Mouse (Mus musculus) thymus, adult 2 months (tissue): ENCODE results near the gene Cyp1b1. TPM values are rescaled to one million over a fixed set of nuclear protein-coding genes. Genes with fewer than 3 reads are reported as not detected.

Experiments
- DNase-seq: peaks from one replicate; pipeline ENCODE4 v3.0.0; 2021
- H3K27ac ChIP-seq: fragments of 200-500 bp; 2 replicates; pipeline ENCODE4 v1.5.1; 2012; ENCODE audit warnings: low read length, control low read depth; ENCODE audit not compliant: control insufficient read depth, insufficient read depth
- H3K27me3 ChIP-seq: fragments of 200-500 bp; 2 replicates; pipeline ENCODE4 v1.6.1; 2012; ENCODE audit warnings: mild to moderate bottlenecking, low read length, moderate library complexity, mixed read lengths; ENCODE audit not compliant: control insufficient read depth, insufficient read depth
- H3K36me3 ChIP-seq: fragments of 200-500 bp; 2 replicates; pipeline ENCODE4 v1.6.1; 2012; ENCODE audit warnings: mild to moderate bottlenecking, low read length, moderate library complexity; ENCODE audit not compliant: control insufficient read depth, insufficient read depth
- H3K4me1 ChIP-seq: fragments of 200-500 bp; replicated peaks from 2 replicates; pipeline ENCODE4 v1.6.1; 2012; ENCODE audit warnings: low read length; ENCODE audit not compliant: control insufficient read depth, insufficient read depth
- H3K4me3 ChIP-seq: fragments of 200-500 bp; 2 replicates; pipeline ENCODE4 v1.5.1; 2012; ENCODE audit warnings: mild to moderate bottlenecking, low read length, control low read depth, moderate library complexity; ENCODE audit not compliant: control insufficient read depth, insufficient read depth
- CTCF ChIP-seq: fragments of 200-500 bp; IDR thresholded peaks from 2 replicates; pipeline ENCODE4 v1.5.1; 2012; ENCODE audit warnings: mild to moderate bottlenecking, control low read depth, low read length, moderate library complexity, borderline replicate concordance; ENCODE audit not compliant: control insufficient read depth, poor library complexity, insufficient read depth; ENCODE audit errors: extremely low read depth
- POLR2A ChIP-seq: fragments of 200-500 bp; IDR thresholded peaks from 2 replicates; pipeline ENCODE4 v1.6.1; 2012; ENCODE audit warnings: mild to moderate bottlenecking, low read length, control low read depth, moderate library complexity; ENCODE audit not compliant: control insufficient read depth, poor library complexity, insufficient read depth; ENCODE audit errors: extremely low read depth
- WGBS: fragments of 180-500 bp; shearing (Covaris S2); methylation state at CpG from one replicate; pipeline ENCODE4 v1.1.7; 2018; 5-methylcytosine and 5-hydroxymethylcytosine counted together
- polyA plus RNA-seq: library from polyadenylated mRNA; depleted of rRNA; stranded (reverse); fragments of >200 nt; gene quantifications from 2 replicates; pipeline ENCODE4 v1.2.3, GENCODE M21; 2012; rRNA removed

Gene Cyp1b1
- polyA plus RNA-seq, 1 experiment = 14.1 TPM

DNA sequence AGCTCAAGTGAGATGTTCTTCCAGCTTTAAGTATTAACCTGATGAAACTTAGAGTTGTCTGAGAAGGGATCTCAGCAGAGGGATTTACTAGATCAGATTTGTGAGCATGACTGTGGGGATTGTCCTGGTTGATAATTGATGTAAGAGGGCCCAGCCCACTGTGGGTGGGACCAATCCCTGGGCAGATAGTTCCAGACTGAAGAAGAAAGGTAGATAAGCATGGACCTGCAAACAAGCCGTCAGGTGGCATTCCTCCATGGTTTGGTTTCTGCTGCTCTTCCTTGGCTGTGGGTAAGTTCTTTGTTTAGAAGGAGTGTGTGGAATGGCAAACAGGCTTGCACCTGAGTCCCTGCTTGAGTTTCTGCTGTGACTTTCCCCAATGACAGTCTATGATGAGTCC lies 61.7 kb downstream of the Cyp1b1 start:
- Histone ChIP-seq H3K27me3 (no peaks in the 10 kb centered on the region; the same call in 1 of the 2 replicates), H3K4me1 (no peaks in the 10 kb centered on the region)
- WGBS = 92% methylated on average over 1 of the region's 1 CpGs

More for the DNA sequence above, 61.7 kb downstream of the Cyp1b1 start:
- no peak for DNase-seq
- Histone ChIP-seq H3K27ac (no peak overlapping the region), H3K4me3 (no peak overlapping the region), H3K36me3 (no peaks in the 10 kb centered on the region)
- no peak for TF ChIP-seq CTCF
- no peak for TF ChIP-seq POLR2A

Other genes with a start within 250 kb of the Cyp1b1 start
- gene Rmdn2, start 103.2 kb downstream of the Cyp1b1 start, polyA plus RNA-seq = 0.71 and 0.97 TPM in 2 replicates
- 54.5 and 61.0 TPM in 2 replicates for gene Atl2, start 181.1 kb upstream of the Cyp1b1 start, polyA plus RNA-seq